Mouse (Mus musculus) kidney, postnatal 25 days (tissue): Measurements from ENCODE around the gene Elk3.

Experiments used
- DNase-seq, 2 experiments: peaks; one replicate each; pipeline ENCODE4 v3.0.0; 2021; ENCODE audit warnings: mixed read lengths in 2 of 2

Elk3 gene

GRCm38 (mm10) chr10:93293621-93294020 is 17.3 kb downstream of the Elk3 start:
- peak; percentile 39 to 63 for DNase-seq

- DNase-seq: peak; percentile 90 to 94
Observed at GRCm38 (mm10) chr10:93291843-93292242, 19.1 kb downstream of the Elk3 start.

GRCm38 (mm10) chr10:93291352-93291751 is 19.6 kb downstream of the Elk3 start:
- peak; percentile 67 to 70 for DNase-seq

- no peak for DNase-seq
Observed at GRCm38 (mm10) chr10:93289404-93289803, 21.5 kb downstream of the Elk3 start.

- peak in 1 of 2 experiments; percentile 74 for DNase-seq
Observed at GRCm38 (mm10) chr10:93288336-93288735, 22.6 kb downstream of the Elk3 start.

- no peak for DNase-seq
Observed at GRCm38 (mm10) chr10:93287551-93288145, 23.3 kb downstream of the Elk3 start.

GRCm38 (mm10) chr10:93285489-93285888 is 25.4 kb downstream of the Elk3 start:
- no peak for DNase-seq

- peak in 1 of 2 experiments; percentile 42 for DNase-seq
Observed at GRCm38 (mm10) chr10:93283258-93283657, 27.7 kb downstream of the Elk3 start.

GRCm38 (mm10) chr10:93282526-93282964 is 28.4 kb downstream of the Elk3 start:
- DNase-seq: peak; percentile 85 to 88

GRCm38 (mm10) chr10:93281092-93281491 is 29.8 kb downstream of the Elk3 start:
- no peak for DNase-seq

GRCm38 (mm10) chr10:93280586-93280985 is 30.3 kb downstream of the Elk3 start:
- DNase-seq: peak in 1 of 2 experiments; percentile 52

- DNase-seq: peak in 1 of 2 experiments; percentile 31
Observed at GRCm38 (mm10) chr10:93279062-93279461, 31.9 kb downstream of the Elk3 start.

- DNase-seq: peak in 1 of 2 experiments; percentile 26
Observed at GRCm38 (mm10) chr10:93278361-93278760, 32.6 kb downstream of the Elk3 start.

- DNase-seq: peak in 1 of 2 experiments; percentile 26
Observed at GRCm38 (mm10) chr10:93276857-93277256, 34.1 kb downstream of the Elk3 start.

- DNase-seq: peak; percentile 71 to 86
Observed at GRCm38 (mm10) chr10:93276349-93276763, 34.6 kb downstream of the Elk3 start.

GRCm38 (mm10) chr10:93275212-93276136 is 35.5 kb downstream of the Elk3 start:
- peak in 1 of 2 experiments; percentile 32 for DNase-seq

- peak in 1 of 2 experiments; percentile 43 for DNase-seq
Observed at GRCm38 (mm10) chr10:93274277-93274696, 36.6 kb downstream of the Elk3 start.

GRCm38 (mm10) chr10:93272986-93273982 is 37.7 kb downstream of the Elk3 start:
- DNase-seq: peak; percentile 68 to 78

GRCm38 (mm10) chr10:93271831-93272230 is 39.1 kb downstream of the Elk3 start:
- DNase-seq: peak; percentile 44 to 58

- DNase-seq: no peak
Observed at GRCm38 (mm10) chr10:93270889-93271460, 40.0 kb downstream of the Elk3 start.

GRCm38 (mm10) chr10:93269744-93270143 is 41.2 kb downstream of the Elk3 start:
- DNase-seq: no peak

GRCm38 (mm10) chr10:93268339-93268738 is 42.6 kb downstream of the Elk3 start:
- DNase-seq: no peak
